Mouse (Mus musculus): ENCODE results near the gene Nop56.

DNA sequence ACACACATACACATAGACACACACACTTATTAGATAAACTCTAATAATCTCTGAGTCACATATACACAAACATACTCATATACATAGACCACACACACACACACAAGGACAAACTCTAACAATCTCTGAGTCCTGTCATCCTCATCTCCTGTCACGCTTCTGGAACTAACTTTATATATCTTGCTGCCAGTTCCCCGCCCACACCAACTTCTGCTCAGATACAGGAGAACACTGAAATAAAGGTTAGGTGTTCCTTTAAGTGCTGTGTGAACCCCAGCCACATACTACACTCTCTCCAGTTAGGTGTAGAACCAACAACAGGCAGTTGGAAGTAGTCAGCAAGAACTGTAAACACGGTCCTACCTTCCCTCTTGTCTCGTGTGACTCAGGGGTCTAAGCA, 13.4 kb upstream of the Nop56 start:
- TF ChIP-seq CTCF (IDR thresholded peaks at IDR 0.05; ENCODE audit: control insufficient read depth, insufficient read depth, low read length), result no peak
- no peak for TF ChIP-seq POLR2A (IDR thresholded peaks at IDR 0.05; ENCODE audit: borderline replicate concordance, control insufficient read depth, low read depth, low read length)

Measured in bone marrow, adult 2 months (tissue).